Mouse (Mus musculus) CH12.LX (cell line): ENCODE results near the gene Trpc7.

Source experiments
- BHLHE40 ChIP-seq: IDR thresholded peaks from 2 replicates; pipeline ENCODE4 v1.6.1; 2011; ENCODE audit warnings: mild to moderate bottlenecking, low read depth, low read length, improper control_type of control experiment
- CHD1 ChIP-seq: IDR thresholded peaks from 2 replicates; pipeline ENCODE4 v1.6.1; 2012; ENCODE audit warnings: low read depth, low read length, improper control_type of control experiment, inconsistent platforms
- E2F4 ChIP-seq: IDR thresholded peaks from 2 replicates; pipeline ENCODE4 v1.6.1; 2011; ENCODE audit warnings: low read depth, low read length, improper control_type of control experiment; ENCODE audit not compliant: insufficient replicate concordance
- EP300 ChIP-seq: IDR thresholded peaks from 2 replicates; pipeline ENCODE4 v1.6.1; 2011; ENCODE audit warnings: low read length, improper control_type of control experiment
- KAT2A ChIP-seq: IDR thresholded peaks from 2 replicates; pipeline ENCODE4 v1.6.1; 2012; ENCODE audit warnings: low read length, improper control_type of control experiment, inconsistent platforms; ENCODE audit not compliant: insufficient replicate concordance
- RCOR1 ChIP-seq: conservative IDR thresholded peaks from 2 replicates; pipeline ENCODE4 v1.6.1; 2012; ENCODE audit warnings: low read depth, mild to moderate bottlenecking, inconsistent platforms, low read length, improper control_type of control experiment
- USF2 ChIP-seq: conservative IDR thresholded peaks from 2 replicates; pipeline ENCODE4 v1.6.1; 2011; ENCODE audit warnings: low read depth, low read length, improper control_type of control experiment

- no peak for TF ChIP-seq E2F4
- no peak for TF ChIP-seq RCOR1
- no peak for TF ChIP-seq KAT2A
- TF ChIP-seq EP300, result no peak
- TF ChIP-seq BHLHE40, result no peak
- no peak for TF ChIP-seq CHD1
- TF ChIP-seq USF2, result no peak
Measured at GRCm38 (mm10) chr13:56726551-56726950, 169.2 kb downstream of the Trpc7 start.
